Mouse (Mus musculus): Measurements from ENCODE around the gene Adk.
A peak's percentile ranks its signal among the peaks of the same experiment; 100 is the strongest.

Adk gene

GRCm38 (mm10) chr14:21152055-21152454 lies 99.7 kb downstream of the Adk start:
- no peak for DNase-seq (ENCODE audit: low read depth, low spot score)

GRCm38 (mm10) chr14:21165706-21166105 lies 113.3 kb downstream of the Adk start:
- no peak for DNase-seq (ENCODE audit: low read depth, low spot score)

- DNase-seq (ENCODE audit: low read depth, low spot score), result no peak
Observed at GRCm38 (mm10) chr14:21166114-21166513, 113.7 kb downstream of the Adk start.

GRCm38 (mm10) chr14:21173973-21174745 lies 121.8 kb downstream of the Adk start:
- DNase-seq (ENCODE audit: low read depth, low spot score), result no peak

GRCm38 (mm10) chr14:21174804-21175203 lies 122.4 kb downstream of the Adk start:
- no peak for DNase-seq (ENCODE audit: low read depth, low spot score)

- DNase-seq (ENCODE audit: low read depth, low spot score), result no peak
Observed at GRCm38 (mm10) chr14:21177781-21178180, 125.4 kb downstream of the Adk start.

- no peak for DNase-seq (ENCODE audit: low read depth, low spot score)
Observed at GRCm38 (mm10) chr14:21178356-21178755, 126.0 kb downstream of the Adk start.

- DNase-seq (ENCODE audit: low read depth, low spot score), result no peak
Observed at GRCm38 (mm10) chr14:21181053-21181452, 128.7 kb downstream of the Adk start.

GRCm38 (mm10) chr14:21191966-21192365 lies 139.6 kb downstream of the Adk start:
- DNase-seq (ENCODE audit: low read depth, low spot score), result no peak

- no peak for DNase-seq (ENCODE audit: low read depth, low spot score)
Observed at GRCm38 (mm10) chr14:21192749-21193148, 140.4 kb downstream of the Adk start.

- peak; percentile 55 for DNase-seq (ENCODE audit: low read depth, low spot score)
Observed at GRCm38 (mm10) chr14:21194336-21194735, 142.0 kb downstream of the Adk start.

GRCm38 (mm10) chr14:21200850-21201249 lies 148.5 kb downstream of the Adk start:
- DNase-seq (ENCODE audit: low read depth, low spot score), result no peak

- no peak for DNase-seq (ENCODE audit: low read depth, low spot score)
Observed at GRCm38 (mm10) chr14:21206472-21206871, 154.1 kb downstream of the Adk start.

- no peak for DNase-seq (ENCODE audit: low read depth, low spot score)
Observed at GRCm38 (mm10) chr14:21221574-21222138, 169.3 kb downstream of the Adk start.

- no peak for DNase-seq (ENCODE audit: low read depth, low spot score)
Observed at GRCm38 (mm10) chr14:21222206-21222605, 169.8 kb downstream of the Adk start.

GRCm38 (mm10) chr14:21223456-21223855 lies 171.1 kb downstream of the Adk start:
- DNase-seq (ENCODE audit: low read depth, low spot score), result no peak

GRCm38 (mm10) chr14:21223971-21224635 lies 171.7 kb downstream of the Adk start:
- DNase-seq (ENCODE audit: low read depth, low spot score), result no peak

- no peak for DNase-seq (ENCODE audit: low read depth, low spot score)
Observed at GRCm38 (mm10) chr14:21237051-21237450, 184.7 kb downstream of the Adk start.

GRCm38 (mm10) chr14:21241105-21241504 lies 188.7 kb downstream of the Adk start:
- no peak for DNase-seq (ENCODE audit: low read depth, low spot score)

- no peak for DNase-seq (ENCODE audit: low read depth, low spot score)
Observed at GRCm38 (mm10) chr14:21251386-21251785, 199.0 kb downstream of the Adk start.

- DNase-seq (ENCODE audit: low read depth, low spot score), result no peak
Observed at GRCm38 (mm10) chr14:21252326-21252886, 200.0 kb downstream of the Adk start.

GRCm38 (mm10) chr14:21253321-21253992 lies 201.1 kb downstream of the Adk start:
- DNase-seq (ENCODE audit: low read depth, low spot score), result no peak
